ENCODE assay signal across 23 mouse cellular contexts in genomic region chr5:104442396-104442795, GRCm38 (mm10). TPM values are rescaled to one million over a fixed set of nuclear protein-coding genes. Genes with fewer than 3 reads are reported as not detected.
"Had no signal": no experiment of that assay in that cellular context is flagged by ENCODE, and none has a peak within 500 bp of the region (broad histone marks: within the 10 kb centered on the region; RNA-seq: fewer than 3 reads in every experiment).

No protein-coding gene starts in this region.

- ATAC-seq: midbrain, embryonic 15.5 days had no signal

- H3K27me3 ChIP-seq: kidney, embryonic 15.5 days; midbrain, embryonic 12.5 days; midbrain, embryonic 15.5 days; neural tube, embryonic 12.5 days; neural tube, embryonic 15.5 days had no signal

- H3K4me3 ChIP-seq: kidney, embryonic 15.5 days; layer of hippocampus, adult 2 months; left cerebral cortex, adult 2 months; liver, embryonic 13.5 days; midbrain, embryonic 12.5 days; midbrain, embryonic 15.5 days; neural tube, embryonic 12.5 days; neural tube, embryonic 15.5 days had no signal

- H3K27ac ChIP-seq: kidney, embryonic 15.5 days; layer of hippocampus, adult 2 months; left cerebral cortex, adult 2 months; liver, embryonic 13.5 days; midbrain, embryonic 12.5 days; midbrain, embryonic 15.5 days; neural tube, embryonic 12.5 days; neural tube, embryonic 15.5 days; stomach, postnatal 0 days had no signal

- H3K36me3 ChIP-seq: kidney, embryonic 15.5 days; liver, embryonic 13.5 days; midbrain, embryonic 12.5 days; midbrain, embryonic 15.5 days; neural tube, embryonic 12.5 days; neural tube, embryonic 15.5 days had no signal

- H3K9ac ChIP-seq: kidney, embryonic 15.5 days; liver, embryonic 13.5 days; midbrain, embryonic 12.5 days; midbrain, embryonic 15.5 days; neural tube, embryonic 12.5 days; neural tube, embryonic 15.5 days had no signal

- H3K4me2 ChIP-seq: kidney, embryonic 15.5 days; liver, embryonic 13.5 days; midbrain, embryonic 12.5 days; midbrain, embryonic 15.5 days; neural tube, embryonic 12.5 days; neural tube, embryonic 15.5 days had no signal

- H3K4me1 ChIP-seq: kidney, embryonic 15.5 days; liver, embryonic 13.5 days; midbrain, embryonic 12.5 days; neural tube, embryonic 12.5 days had no signal

- DNase-seq: kidney, adult 8-10 months; kidney, postnatal 14 days; layer of hippocampus, adult 9-11 months; layer of hippocampus, postnatal 36 days; liver, embryonic 13.5 days; lung, adult 2 months; lung, postnatal 14 days; lung, postnatal 4 days; right cerebral cortex, adult 18-20 months; right cerebral cortex, postnatal 14 days; right cerebral cortex, postnatal 4 days; thymus, adult 2 months; thymus, postnatal 14 days; thymus, postnatal 4 days had no signal

- H3K9me3 ChIP-seq: kidney, embryonic 15.5 days; liver, embryonic 13.5 days; midbrain, embryonic 12.5 days; midbrain, embryonic 15.5 days; neural tube, embryonic 12.5 days; neural tube, embryonic 15.5 days had no signal

RNA-seq across cellular contexts. Expression of gene Spp1, which starts 7.5 kb away (rescaled TPM):
- total RNA-seq: megakaryocyte-erythroid progenitor cell, adult 5-6 weeks had no signal
